Mouse (Mus musculus) liver, postnatal 0 days (tissue): ENCODE data around the gene Abl2.

Experiments used
- CTCF ChIP-seq: sonication (generic); IDR thresholded peaks from 2 replicates; pipeline ENCODE4 v1.5.1; 2016; ENCODE audit warnings: antibody characterized with exemption, low read depth
- EP300 ChIP-seq: IDR thresholded peaks from 2 replicates; pipeline ENCODE4 v1.6.1; 2016; ENCODE audit warnings: antibody characterized with exemption, low read depth, mild to moderate bottlenecking

GRCm38 (mm10) chr1:156608496-156608895 is 49.9 kb downstream of the Abl2 start:
- no peak for TF ChIP-seq CTCF
- no peak for TF ChIP-seq EP300
